Mouse (Mus musculus) CH12.LX (cell line): ENCODE data around the gene Dnajc13.

Experiments used
- BHLHE40 ChIP-seq: IDR thresholded peaks from 2 replicates; pipeline ENCODE4 v1.6.1; 2011; ENCODE audit warnings: mild to moderate bottlenecking, low read depth, low read length, improper control_type of control experiment
- CTCF ChIP-seq, 2 experiments: IDR thresholded peaks in 1 of 2; conservative IDR thresholded peaks in 1 of 2; 2 replicates each; pipeline ENCODE4 v1.5.1; 2011 to 2012; ENCODE audit warnings: low read depth in 2 of 2, low read length in 2 of 2, improper control_type of control experiment in 1 of 2, inconsistent platforms in 1 of 2, mild to moderate bottlenecking in 1 of 2, moderate library complexity in 1 of 2
- EP300 ChIP-seq: IDR thresholded peaks from 2 replicates; pipeline ENCODE4 v1.6.1; 2011; ENCODE audit warnings: low read length, improper control_type of control experiment
- KAT2A ChIP-seq: IDR thresholded peaks from 2 replicates; pipeline ENCODE4 v1.6.1; 2012; ENCODE audit warnings: low read length, improper control_type of control experiment, inconsistent platforms; ENCODE audit not compliant: insufficient replicate concordance
- POLR2A ChIP-seq: IDR thresholded peaks from 2 replicates; pipeline ENCODE4 v1.6.1; 2011; ENCODE audit warnings: low read depth, mild to moderate bottlenecking, improper control_type of control experiment, low read length
- RCOR1 ChIP-seq: conservative IDR thresholded peaks from 2 replicates; pipeline ENCODE4 v1.6.1; 2012; ENCODE audit warnings: low read depth, mild to moderate bottlenecking, inconsistent platforms, low read length, improper control_type of control experiment
- SMC3 ChIP-seq: IDR thresholded peaks from 2 replicates; pipeline ENCODE4 v1.6.1; 2011; ENCODE audit warnings: low read depth, low read length, improper control_type of control experiment
- TBP ChIP-seq: conservative IDR thresholded peaks from 2 replicates; pipeline ENCODE4 v1.6.1; 2011; ENCODE audit warnings: low read depth, low read length, improper control_type of control experiment
- TCF12 ChIP-seq: IDR thresholded peaks from 2 replicates; pipeline ENCODE4 v1.6.1; 2014; ENCODE audit warnings: low read depth, mild to moderate bottlenecking, inconsistent platforms, low read length, improper control_type of control experiment

DNA sequence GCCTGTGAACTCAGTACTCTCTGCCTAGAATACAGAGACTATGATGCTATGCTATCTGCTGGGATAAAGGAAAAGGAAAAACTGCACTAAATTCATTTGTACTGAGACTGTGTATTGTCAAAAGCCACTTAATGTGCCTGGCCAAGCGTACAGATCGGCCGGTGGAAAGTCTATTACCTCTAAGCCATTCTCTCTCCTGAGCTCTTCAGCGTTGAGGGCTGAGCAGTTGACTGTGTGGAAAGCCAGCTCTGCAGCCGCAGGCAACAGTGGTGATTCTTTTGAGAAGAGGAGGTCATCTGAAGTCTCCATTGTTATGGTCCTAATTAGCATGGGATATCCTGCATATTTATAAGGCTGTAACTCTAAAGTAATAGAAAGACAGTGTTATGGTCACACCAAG, 80.4 kb downstream of the Dnajc13 start:
- TF ChIP-seq EP300 (no peak), CTCF (conservative IDR thresholded peaks at IDR 0.05 in 1 of 2, IDR thresholded peaks at IDR 0.05 in 1 of 2; ENCODE audit: low read depth in 2 of 2, low read length in 2 of 2) (no peak), RCOR1 (no peak), POLR2A (no peak), BHLHE40 (no peak), TBP (no peak), SMC3 (no peak), TCF12 (no peak), KAT2A (no peak)
